Mouse (Mus musculus): ENCODE measurements at regions not wholly inside any gene's neighbourhood (a gene's known extent, or its start where the extent isn't known, plus 50 kb on each side); places are given as distances from the start of the nearest gene placed in this dataset.

DNA sequence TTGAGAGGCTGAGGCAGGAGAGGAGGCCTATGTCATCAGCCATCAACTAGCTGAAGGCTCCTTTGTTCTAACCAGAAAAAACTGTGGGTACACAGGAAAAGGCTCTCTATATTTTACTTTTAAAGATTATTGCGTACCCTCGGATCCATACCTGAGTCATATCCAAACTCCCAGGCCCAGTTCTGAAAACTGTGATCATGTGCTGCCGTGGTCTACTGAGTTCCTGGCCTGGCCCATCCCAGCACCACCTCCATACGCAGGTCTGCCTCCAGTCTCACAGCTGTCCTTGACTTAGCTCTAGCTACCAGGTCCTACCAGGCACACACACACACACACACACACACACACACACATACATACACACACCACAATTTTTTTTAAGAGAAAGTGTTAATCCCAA is 87.0 kb upstream of the Hs6st1 start:
- Histone ChIP-seq H3K36me3 (ENCODE audit: control insufficient read depth, insufficient read depth, low read length) (no peaks in the 10 kb centered on the region), H3K4me1 (ENCODE audit: control insufficient read depth, insufficient read depth, insufficient read length) (no peaks in the 10 kb centered on the region), H3K27ac (ENCODE audit: insufficient read depth, low read length) (no peak overlapping the region), H3K4me3 (ENCODE audit: extremely low read depth, insufficient read depth, insufficient read length) (no peak overlapping the region), H3K27me3 (ENCODE audit: control insufficient read depth, insufficient read depth, low read length) (no peaks in the 10 kb centered on the region)
- no peak for DNase-seq (ENCODE audit: low read depth in 1 of 2, low spot score in 2 of 2)
- no peak for TF ChIP-seq CTCF (IDR thresholded peaks at IDR 0.05; ENCODE audit: extremely low read depth, insufficient read depth, insufficient read length, insufficient replicate concordance)
- no peak for TF ChIP-seq POLR2A (IDR thresholded peaks at IDR 0.05; ENCODE audit: low read depth, low read length)
- 89% methylated on average over 4 of the region's 4 CpGs for WGBS

DNA sequence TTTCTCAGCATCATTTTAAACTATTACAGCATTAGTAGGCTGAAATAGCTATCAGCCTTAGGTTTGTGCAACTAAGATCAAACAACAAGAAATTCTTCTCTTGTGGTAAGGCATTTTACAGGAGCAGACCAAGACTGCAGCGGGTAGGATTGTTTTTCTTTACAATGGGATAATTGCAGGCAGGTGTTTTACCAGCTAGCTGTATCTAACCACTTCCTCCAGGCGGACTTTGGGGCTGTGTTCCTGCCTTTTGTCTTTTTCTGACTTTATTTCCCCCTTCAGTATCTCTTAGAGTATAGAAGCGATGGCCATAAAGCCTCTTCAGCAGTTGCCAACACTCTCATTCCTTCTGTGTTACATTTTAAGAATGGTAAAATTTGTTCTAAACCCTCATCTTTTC is 84.8 kb upstream of the Hs6st1 start:
- no peak for TF ChIP-seq CTCF (IDR thresholded peaks at IDR 0.05; ENCODE audit: extremely low read depth, insufficient read depth, insufficient read length, insufficient replicate concordance)
- TF ChIP-seq POLR2A (IDR thresholded peaks at IDR 0.05; ENCODE audit: low read depth, low read length), result no peak
- DNase-seq (ENCODE audit: low read depth in 1 of 2, low spot score in 2 of 2), result no peak

DNA sequence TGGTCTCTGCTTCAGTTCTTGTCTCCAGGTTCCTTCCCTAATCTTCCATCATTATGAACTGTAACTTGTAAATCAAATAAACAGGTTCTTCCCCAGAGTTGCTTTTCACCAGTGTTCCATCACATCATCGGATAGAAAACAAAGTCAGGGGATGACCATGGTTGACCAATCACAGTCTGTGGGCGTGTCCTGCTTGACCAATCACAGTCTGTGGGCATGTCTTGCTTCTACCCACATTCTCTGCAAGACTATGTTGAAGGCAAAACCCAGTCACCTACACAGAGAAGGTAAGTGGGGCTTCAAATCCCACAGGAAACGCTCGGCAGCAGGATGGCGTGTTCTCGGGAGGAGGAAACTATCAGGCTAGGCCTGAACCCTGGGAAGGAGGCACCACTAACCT is 82.9 kb upstream of the Hs6st1 start:
- Histone ChIP-seq H3K36me3 (ENCODE audit: control insufficient read depth, insufficient read depth, low read length) (no peaks in the 10 kb centered on the region), H3K27me3 (ENCODE audit: control insufficient read depth, insufficient read depth, low read length) (no peaks in the 10 kb centered on the region), H3K4me1 (ENCODE audit: control insufficient read depth, insufficient read depth, insufficient read length) (no peaks in the 10 kb centered on the region), H3K27ac (ENCODE audit: insufficient read depth, low read length) (no peak overlapping the region), H3K4me3 (ENCODE audit: extremely low read depth, insufficient read depth, insufficient read length) (no peak overlapping the region)
- TF ChIP-seq POLR2A (IDR thresholded peaks at IDR 0.05; ENCODE audit: low read depth, low read length) (no peak), CTCF (IDR thresholded peaks at IDR 0.05; ENCODE audit: extremely low read depth, insufficient read depth, insufficient read length, insufficient replicate concordance) (no peak)
- no peak for DNase-seq (ENCODE audit: low read depth in 1 of 2, low spot score in 2 of 2)
- 87% methylated on average over 6 of the region's 6 CpGs for WGBS

More for the DNA sequence above, 84.8 kb upstream of the Hs6st1 start:
- WGBS, result 39% methylated on average over 3 of the region's 3 CpGs
- H3K4me3 ChIP-seq (ENCODE audit: extremely low read depth, insufficient read depth, insufficient read length), result no peak overlapping the region
- no peak overlapping the region for H3K27ac ChIP-seq (ENCODE audit: insufficient read depth, low read length)
- H3K36me3 ChIP-seq (ENCODE audit: control insufficient read depth, insufficient read depth, low read length), result no peaks in the 10 kb centered on the region
- no peaks in the 10 kb centered on the region for H3K27me3 ChIP-seq (ENCODE audit: control insufficient read depth, insufficient read depth, low read length)
- H3K4me1 ChIP-seq (ENCODE audit: control insufficient read depth, insufficient read depth, insufficient read length), result no peaks in the 10 kb centered on the region

- WGBS, result 87% methylated on average over 8 of the region's 8 CpGs
- no peaks in the 10 kb centered on the region for H3K36me3 ChIP-seq (ENCODE audit: control insufficient read depth, insufficient read depth, low read length)
- H3K27me3 ChIP-seq (ENCODE audit: control insufficient read depth, insufficient read depth, low read length), result no peaks in the 10 kb centered on the region
- TF ChIP-seq CTCF (IDR thresholded peaks at IDR 0.05; ENCODE audit: extremely low read depth, insufficient read depth, insufficient read length, insufficient replicate concordance) (no peak), POLR2A (IDR thresholded peaks at IDR 0.05; ENCODE audit: low read depth, low read length) (no peak)
- H3K27ac ChIP-seq (ENCODE audit: insufficient read depth, low read length), result no peak overlapping the region
- no peak overlapping the region for H3K4me3 ChIP-seq (ENCODE audit: extremely low read depth, insufficient read depth, insufficient read length)
- no peak for DNase-seq (ENCODE audit: low read depth in 1 of 2, low spot score in 2 of 2)
- no peaks in the 10 kb centered on the region for H3K4me1 ChIP-seq (ENCODE audit: control insufficient read depth, insufficient read depth, insufficient read length)
These were observed 81.5 kb upstream of the Hs6st1 start for GRCm38 (mm10) chr1:35986666-35987065.

- no peaks in the 10 kb centered on the region for H3K4me1 ChIP-seq (ENCODE audit: control insufficient read depth, insufficient read depth, insufficient read length)
- H3K4me3 ChIP-seq (ENCODE audit: extremely low read depth, insufficient read depth, insufficient read length), result no peak overlapping the region
- no peaks in the 10 kb centered on the region for H3K36me3 ChIP-seq (ENCODE audit: control insufficient read depth, insufficient read depth, low read length)
- DNase-seq (ENCODE audit: low read depth in 1 of 2, low spot score in 2 of 2), result no peak
- no peak overlapping the region for H3K27ac ChIP-seq (ENCODE audit: insufficient read depth, low read length)
- no peaks in the 10 kb centered on the region for H3K27me3 ChIP-seq (ENCODE audit: control insufficient read depth, insufficient read depth, low read length)
- 91% methylated on average over 8 of the region's 8 CpGs for WGBS
- TF ChIP-seq POLR2A (IDR thresholded peaks at IDR 0.05; ENCODE audit: low read depth, low read length) (no peak), CTCF (IDR thresholded peaks at IDR 0.05; ENCODE audit: extremely low read depth, insufficient read depth, insufficient read length, insufficient replicate concordance) (no peak)
These were observed 75.8 kb upstream of the Hs6st1 start for GRCm38 (mm10) chr1:35992227-35992909.

GRCm38 (mm10) chr1:35992937-35993336 is 75.3 kb upstream of the Hs6st1 start:
- H3K27ac ChIP-seq (ENCODE audit: insufficient read depth, low read length), result no peak overlapping the region
- H3K4me1 ChIP-seq (ENCODE audit: control insufficient read depth, insufficient read depth, insufficient read length), result no peaks in the 10 kb centered on the region
- WGBS, result 58% methylated on average over 3 of the region's 3 CpGs
- H3K27me3 ChIP-seq (ENCODE audit: control insufficient read depth, insufficient read depth, low read length), result no peaks in the 10 kb centered on the region
- no peaks in the 10 kb centered on the region for H3K36me3 ChIP-seq (ENCODE audit: control insufficient read depth, insufficient read depth, low read length)
- no peak for DNase-seq (ENCODE audit: low read depth in 1 of 2, low spot score in 2 of 2)
- TF ChIP-seq POLR2A (IDR thresholded peaks at IDR 0.05; ENCODE audit: low read depth, low read length), result no peak
- no peak for TF ChIP-seq CTCF (IDR thresholded peaks at IDR 0.05; ENCODE audit: extremely low read depth, insufficient read depth, insufficient read length, insufficient replicate concordance)
- H3K4me3 ChIP-seq (ENCODE audit: extremely low read depth, insufficient read depth, insufficient read length), result no peak overlapping the region

GRCm38 (mm10) chr1:35995691-35996090 is 72.5 kb upstream of the Hs6st1 start:
- Histone ChIP-seq H3K4me1 (ENCODE audit: control insufficient read depth, insufficient read depth, insufficient read length) (no peaks in the 10 kb centered on the region), H3K27ac (ENCODE audit: insufficient read depth, low read length) (no peak overlapping the region), H3K27me3 (ENCODE audit: control insufficient read depth, insufficient read depth, low read length) (no peaks in the 10 kb centered on the region), H3K36me3 (ENCODE audit: control insufficient read depth, insufficient read depth, low read length) (no peaks in the 10 kb centered on the region), H3K4me3 (ENCODE audit: extremely low read depth, insufficient read depth, insufficient read length) (no peak overlapping the region)
- DNase-seq (ENCODE audit: low read depth in 1 of 2, low spot score in 2 of 2), result no peak
- TF ChIP-seq CTCF (IDR thresholded peaks at IDR 0.05; ENCODE audit: extremely low read depth, insufficient read depth, insufficient read length, insufficient replicate concordance) (no peak), POLR2A (IDR thresholded peaks at IDR 0.05; ENCODE audit: low read depth, low read length) (no peak)
- 74% methylated on average over 6 of the region's 6 CpGs for WGBS
